8 mouse cellular contexts compared by ENCODE assay signal in the genomic region with DNA sequence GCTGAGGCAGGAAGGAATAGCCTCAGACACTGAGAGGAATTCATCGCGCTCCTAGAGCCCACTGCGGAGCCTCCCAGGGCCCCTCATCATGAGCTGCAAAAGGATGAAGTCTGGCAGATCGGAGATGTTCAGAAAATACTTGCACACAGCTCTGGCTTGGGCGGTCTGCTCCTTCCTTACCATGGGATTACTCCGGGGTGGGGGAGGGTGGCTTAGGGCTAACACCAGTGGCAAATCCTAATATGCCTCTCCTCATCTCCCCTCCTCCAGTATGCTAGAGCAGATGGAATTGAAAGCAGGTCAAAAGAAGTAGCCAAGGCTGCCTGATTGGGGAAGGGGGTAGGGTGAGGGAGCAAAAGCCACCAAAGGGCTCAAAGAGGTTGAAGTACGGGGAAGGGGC. TPM values are rescaled to one million over a fixed set of nuclear protein-coding genes. Genes with fewer than 3 reads are reported as not detected.
DNase-seq lines count a peak whose midpoint lies in the region; ATAC-seq and TF ChIP-seq lines count a peak whose summit lies in the region.
"Had no signal": no experiment of that assay in that cellular context is flagged by ENCODE, and none has a peak within 500 bp of the region (broad histone marks: within the 10 kb centered on the region; RNA-seq: fewer than 3 reads in every experiment).

No protein-coding gene starts in this region.

- no peaks in the 10 kb centered on the region for H3K4me1 ChIP-seq in lung, embryonic 15.5 days
- H3K4me1 ChIP-seq in hindbrain, embryonic 11.5 days (replicated peaks; ENCODE audit: control insufficient read depth, insufficient read depth, low read length) = no peaks in the 10 kb centered on the region
- no peaks in the 10 kb centered on the region for H3K4me1 ChIP-seq in midbrain, postnatal 0 days (ENCODE audit: insufficient read depth, low read length)

- H3K4me3 ChIP-seq in lung, embryonic 15.5 days = peak overlapping the region; percentile 40
- H3K4me3 ChIP-seq in hindbrain, embryonic 11.5 days (ENCODE audit: low read depth, low read length) = peak overlapping the region; percentile 31
- H3K4me3 ChIP-seq in midbrain, postnatal 0 days (ENCODE audit: low read depth, low read length) = peak overlapping the region; percentile 50

- H3K27ac ChIP-seq in lung, embryonic 15.5 days = no peak overlapping the region
- H3K27ac ChIP-seq in hindbrain, embryonic 11.5 days (ENCODE audit: low read depth, low read length) = no peak overlapping the region
- H3K27ac ChIP-seq in midbrain, postnatal 0 days (ENCODE audit: low read depth, low read length) = peak overlapping the region; percentile 68

- no peak for ATAC-seq in lung, embryonic 15.5 days (ENCODE audit: borderline replicate concordance, extremely low read depth, low FRiP score, low TSS enrichment)
- ATAC-seq in common myeloid progenitor, adult 5-6 weeks (replicated peaks; ENCODE audit: low read depth, poor library complexity, severe bottlenecking) = 0 out of 2 replicates have a peak, but pooled peaks have one; percentile 12
- ATAC-seq in hindbrain, embryonic 11.5 days (ENCODE audit: low FRiP score) = peak; percentile 64
- peak; percentile 68 for ATAC-seq in midbrain, postnatal 0 days (ENCODE audit: low FRiP score)

- H3K9me3 ChIP-seq in lung, embryonic 15.5 days = no peaks in the 10 kb centered on the region
- H3K9me3 ChIP-seq in hindbrain, embryonic 11.5 days (ENCODE audit: control insufficient read depth, low read length) = no peaks in the 10 kb centered on the region
- no peaks in the 10 kb centered on the region for H3K9me3 ChIP-seq in midbrain, postnatal 0 days (ENCODE audit: low read length)

- no peak for DNase-seq in lung, postnatal 14 days
- no peak for DNase-seq in hindbrain, embryonic 11.5 days (ENCODE audit: low spot score)
- no peak for DNase-seq in midbrain, postnatal 0 days (ENCODE audit: low spot score)
- no peak for DNase-seq in urinary bladder, postnatal 14 days (ENCODE audit: low spot score)
- DNase-seq in adipocyte (ENCODE audit: low spot score) = no peak

- H3K4me2 ChIP-seq in lung, embryonic 15.5 days = peak overlapping the region; percentile 62
- H3K4me2 ChIP-seq in hindbrain, embryonic 11.5 days (replicated peaks; ENCODE audit: low read depth, low read length) = peak overlapping the region; percentile 37
- H3K4me2 ChIP-seq in midbrain, postnatal 0 days (ENCODE audit: low read depth, low read length, poor library complexity, severe bottlenecking) = peak overlapping the region; percentile 53

- WGBS in lung, embryonic 15.5 days = 31% methylated on average over 7 of the region's 7 CpGs
- WGBS in hindbrain, embryonic 11.5 days = 17% methylated on average over 7 of the region's 7 CpGs
- WGBS in midbrain, postnatal 0 days = 32% methylated on average over 7 of the region's 7 CpGs

- H3K9ac ChIP-seq in lung, embryonic 15.5 days = no peak overlapping the region
- H3K9ac ChIP-seq in hindbrain, embryonic 11.5 days (ENCODE audit: low read depth, low read length) = peak overlapping the region; percentile 56; the same call in 1 of the 2 replicates
- peak overlapping the region; percentile 64 for H3K9ac ChIP-seq in midbrain, postnatal 0 days (replicated peaks; ENCODE audit: low read length, poor library complexity, severe bottlenecking)

- H3K36me3 ChIP-seq in lung, embryonic 15.5 days = no peaks in the 10 kb centered on the region
- H3K36me3 ChIP-seq in hindbrain, embryonic 11.5 days (ENCODE audit: control insufficient read depth, insufficient read depth, low read length) = no peaks in the 10 kb centered on the region
- H3K36me3 ChIP-seq in midbrain, postnatal 0 days (ENCODE audit: insufficient read depth, low read length) = no peaks in the 10 kb centered on the region

- peaks cover 8% of the 10 kb centered on the region for H3K27me3 ChIP-seq in lung, embryonic 15.5 days
- no peaks in the 10 kb centered on the region; the same call in 1 of the 2 replicates for H3K27me3 ChIP-seq in hindbrain, embryonic 11.5 days (ENCODE audit: control insufficient read depth, insufficient read depth, low read length)
- no peaks in the 10 kb centered on the region for H3K27me3 ChIP-seq in midbrain, postnatal 0 days (ENCODE audit: insufficient read depth, low read length)

- no peak for TF ChIP-seq CTCF in midbrain, postnatal 0 days (IDR thresholded peaks at IDR 0.05)

RNA-seq across cellular contexts. Expression of a gene that starts 1.7 kb away (rescaled TPM):
- 3.9 and 4.8 TPM in 2 replicates for polyA plus RNA-seq in lung, embryonic 15.5 days (2015; fragmentation: Nextera tagmentation; extraction: Ambion mirVana)
- not detected in 2 replicates for total RNA-seq in common myeloid progenitor, adult 5-6 weeks (2017)
- 27.9 and 31.5 TPM in 2 replicates for polyA plus RNA-seq in hindbrain, embryonic 11.5 days (2014; fragmentation: Nextera tagmentation; extraction: Ambion mirVana)
- total RNA-seq in midbrain, postnatal 0 days (2014; rRNA removed) = 138 and 151 TPM in 2 replicates
- 109 and 112 TPM in 2 replicates for polyA plus RNA-seq in midbrain, postnatal 0 days (2015; fragmentation: Nextera tagmentation; extraction: Ambion mirVana)

RNA-seq across cellular contexts. Expression of a gene that starts 11.1 kb away (rescaled TPM):
- 34.7 and 35.3 TPM in 2 replicates for polyA plus RNA-seq in lung, embryonic 15.5 days (2015; fragmentation: Nextera tagmentation; extraction: Ambion mirVana)
- 35.1 and 42.5 TPM in 2 replicates for total RNA-seq in common myeloid progenitor, adult 5-6 weeks (2017)
- 27.6 and 28.2 TPM in 2 replicates for polyA plus RNA-seq in hindbrain, embryonic 11.5 days (2014; fragmentation: Nextera tagmentation; extraction: Ambion mirVana)
- total RNA-seq in midbrain, postnatal 0 days (2014; rRNA removed) = 3.4 and 3.8 TPM in 2 replicates
- polyA plus RNA-seq in midbrain, postnatal 0 days (2015; fragmentation: Nextera tagmentation; extraction: Ambion mirVana) = 2.8 and 3.5 TPM in 2 replicates
- polyA plus RNA-seq: liver, adult 2 months had no signal

RNA-seq across cellular contexts. Expression of a gene that starts 20.0 kb away (rescaled TPM):
- polyA plus RNA-seq in lung, embryonic 15.5 days (2015; fragmentation: Nextera tagmentation; extraction: Ambion mirVana) = 18.5 and 21.7 TPM in 2 replicates
- total RNA-seq in common myeloid progenitor, adult 5-6 weeks (2017) = 22.8 and 32.1 TPM in 2 replicates
- 7.3 and 7.6 TPM in 2 replicates for polyA plus RNA-seq in hindbrain, embryonic 11.5 days (2014; fragmentation: Nextera tagmentation; extraction: Ambion mirVana)
- 4.8 and 6.6 TPM in 2 replicates for total RNA-seq in midbrain, postnatal 0 days (2014; rRNA removed)
- polyA plus RNA-seq in midbrain, postnatal 0 days (2015; fragmentation: Nextera tagmentation; extraction: Ambion mirVana) = 4.0 and 4.5 TPM in 2 replicates
